Mouse (Mus musculus): ENCODE data around the gene Osbpl3. TPM values are rescaled to one million over a fixed set of nuclear protein-coding genes. Genes with fewer than 3 reads are reported as not detected.

Gene Osbpl3
- polyA plus RNA-seq, 1 experiment from 2014 or later, result 17.0 TPM

- Histone ChIP-seq H3K4me2 (replicated peaks; ENCODE audit: low read depth, low read length) (no peak overlapping the region), H3K36me3 (ENCODE audit: control insufficient read depth, insufficient read depth, low read length) (no peaks in the 10 kb centered on the region), H3K4me1 (ENCODE audit: control insufficient read depth, insufficient read depth, low read length) (peaks cover 20% of the 10 kb centered on the region; the same call in 1 of the 2 replicates), H3K27me3 (ENCODE audit: control insufficient read depth, insufficient read depth, low read length) (no peaks in the 10 kb centered on the region), H3K4me3 (ENCODE audit: low read length) (no peak overlapping the region), H3K9me3 (ENCODE audit: control insufficient read depth, low read length) (no peaks in the 10 kb centered on the region), H3K27ac (ENCODE audit: low read depth, low read length) (no peak overlapping the region), H3K9ac (ENCODE audit: low read depth, low read length) (no peak overlapping the region)
- ATAC-seq (ENCODE audit: low FRiP score, low TSS enrichment), result no peak
- WGBS, result 82% methylated on average over 12 of the region's 12 CpGs
Measured at GRCm38 (mm10) chr6:50457551-50458348, 1.7 kb upstream of the Osbpl3 start.

DNA sequence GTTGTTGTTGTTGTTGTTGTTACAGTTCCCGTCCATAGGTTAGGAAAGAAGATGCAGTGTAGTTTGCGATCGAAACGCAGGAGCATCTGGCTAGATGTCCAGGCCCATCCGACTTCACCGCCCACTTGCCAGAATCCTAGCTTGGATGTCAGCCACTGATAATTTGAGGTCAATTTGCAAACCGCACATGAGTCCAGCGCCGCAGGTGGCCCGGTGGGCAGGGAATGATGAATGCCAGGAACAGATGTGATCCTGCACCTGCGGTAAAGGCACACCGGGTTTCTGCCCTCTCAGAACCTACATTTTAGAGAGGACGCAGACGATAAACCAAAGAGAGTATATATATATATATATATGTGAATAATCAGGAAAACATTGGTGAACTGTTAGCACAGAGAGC lies 705 bp upstream of the Osbpl3 start:
- H3K36me3 ChIP-seq (ENCODE audit: control insufficient read depth, insufficient read depth, low read length), result no peaks in the 10 kb centered on the region
- H3K27me3 ChIP-seq (ENCODE audit: control insufficient read depth, insufficient read depth, low read length), result no peaks in the 10 kb centered on the region
- WGBS, result 66% methylated on average over 14 of the region's 14 CpGs
- H3K4me2 ChIP-seq (replicated peaks; ENCODE audit: low read depth, low read length), result peak overlapping the region; percentile 97; the same call in 1 of the 2 replicates
- no peak overlapping the region for H3K9ac ChIP-seq (ENCODE audit: low read depth, low read length)
- peak overlapping the region; percentile 77; the same call in 1 of the 2 replicates for H3K4me3 ChIP-seq (ENCODE audit: low read length)
- no peaks in the 10 kb centered on the region for H3K9me3 ChIP-seq (ENCODE audit: control insufficient read depth, low read length)
- H3K27ac ChIP-seq (ENCODE audit: low read depth, low read length), result no peak overlapping the region
- H3K4me1 ChIP-seq (ENCODE audit: control insufficient read depth, insufficient read depth, low read length), result peaks cover 27% of the 10 kb centered on the region; the same call in 1 of the 2 replicates
- no peak for ATAC-seq (ENCODE audit: low FRiP score, low TSS enrichment)

DNA sequence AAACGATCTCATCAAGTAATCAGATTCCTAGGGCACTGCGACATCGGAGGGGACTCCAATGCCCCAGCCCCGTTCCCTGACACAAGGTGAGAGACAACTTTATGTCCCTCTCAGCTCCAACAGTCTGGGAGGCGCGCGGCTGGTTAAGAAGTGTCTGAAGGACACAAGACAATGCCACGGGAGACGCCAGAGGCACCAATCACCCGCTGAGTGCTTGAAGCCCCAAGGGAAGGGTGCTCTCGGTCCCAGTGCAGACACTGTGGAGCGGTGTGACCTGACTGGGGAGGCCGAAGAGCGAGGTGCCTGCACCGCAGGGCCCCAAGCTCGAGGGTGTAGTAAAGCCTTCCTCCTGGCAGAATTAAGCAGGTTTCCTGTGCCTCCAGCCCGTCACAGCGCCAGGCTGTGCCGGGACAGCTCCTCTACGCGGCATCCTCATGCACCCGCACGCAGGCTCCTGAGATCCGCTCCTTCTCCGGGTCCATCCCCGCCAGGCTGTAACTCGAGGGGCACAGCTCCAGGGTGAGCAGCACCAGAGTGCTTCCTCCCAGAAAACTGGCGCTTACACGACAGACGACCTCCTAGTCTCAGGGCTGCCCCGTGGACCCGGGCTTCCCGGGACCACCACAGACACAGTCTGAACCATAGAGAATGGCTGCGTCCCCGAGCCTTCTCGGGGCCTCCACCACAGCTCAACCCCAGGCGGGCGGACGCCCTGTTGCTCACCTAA lies 736 bp downstream of the Osbpl3 start:
- ATAC-seq (ENCODE audit: low FRiP score, low TSS enrichment), result peak; percentile 67
- 0% methylated on average over 39 of the region's 39 CpGs for WGBS
- no peaks in the 10 kb centered on the region for H3K36me3 ChIP-seq (ENCODE audit: control insufficient read depth, insufficient read depth, low read length)
- no peaks in the 10 kb centered on the region for H3K27me3 ChIP-seq (ENCODE audit: control insufficient read depth, insufficient read depth, low read length)
- peak overlapping the region; percentile 83 for H3K27ac ChIP-seq (ENCODE audit: low read depth, low read length)
- H3K4me3 ChIP-seq (ENCODE audit: low read length), result peak overlapping the region; percentile 77
- H3K4me1 ChIP-seq (ENCODE audit: control insufficient read depth, insufficient read depth, low read length), result peaks cover 27% of the 10 kb centered on the region; the same call in 1 of the 2 replicates
- H3K9me3 ChIP-seq (ENCODE audit: control insufficient read depth, low read length), result no peaks in the 10 kb centered on the region
- H3K9ac ChIP-seq (ENCODE audit: low read depth, low read length), result peak overlapping the region; percentile 77
- H3K4me2 ChIP-seq (replicated peaks; ENCODE audit: low read depth, low read length), result peak overlapping the region; percentile 97

DNA sequence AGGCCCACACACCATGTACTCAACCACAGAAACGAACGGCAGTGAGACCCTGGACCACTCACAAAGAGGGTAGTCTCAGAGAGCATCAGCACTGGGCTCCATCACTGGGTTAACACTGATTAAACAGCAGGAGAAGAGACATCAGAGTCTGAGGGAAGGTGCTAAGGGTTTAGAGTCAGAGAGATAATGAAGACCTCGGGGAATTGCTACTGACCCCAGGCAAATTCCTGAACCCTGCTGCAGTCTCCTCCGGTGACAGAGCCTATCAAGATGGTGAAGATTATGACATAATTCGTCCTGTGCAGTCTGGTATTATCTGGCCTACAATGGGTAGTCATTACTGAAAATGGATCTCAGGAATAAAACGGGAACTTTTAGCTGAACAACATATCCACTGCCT lies 2.4 kb downstream of the Osbpl3 start:
- WGBS, result 63% methylated on average over 6 of the region's 6 CpGs
- no peaks in the 10 kb centered on the region for H3K27me3 ChIP-seq (ENCODE audit: control insufficient read depth, insufficient read depth, low read length)
- peaks cover 27% of the 10 kb centered on the region; the same call in 1 of the 2 replicates for H3K4me1 ChIP-seq (ENCODE audit: control insufficient read depth, insufficient read depth, low read length)
- no peaks in the 10 kb centered on the region for H3K36me3 ChIP-seq (ENCODE audit: control insufficient read depth, insufficient read depth, low read length)
- no peak overlapping the region for H3K27ac ChIP-seq (ENCODE audit: low read depth, low read length)
- no peaks in the 10 kb centered on the region for H3K9me3 ChIP-seq (ENCODE audit: control insufficient read depth, low read length)
- H3K9ac ChIP-seq (ENCODE audit: low read depth, low read length), result no peak overlapping the region
- ATAC-seq (ENCODE audit: low FRiP score, low TSS enrichment), result no peak
- H3K4me3 ChIP-seq (ENCODE audit: low read length), result no peak overlapping the region
- H3K4me2 ChIP-seq (replicated peaks; ENCODE audit: low read depth, low read length), result no peak overlapping the region

DNA sequence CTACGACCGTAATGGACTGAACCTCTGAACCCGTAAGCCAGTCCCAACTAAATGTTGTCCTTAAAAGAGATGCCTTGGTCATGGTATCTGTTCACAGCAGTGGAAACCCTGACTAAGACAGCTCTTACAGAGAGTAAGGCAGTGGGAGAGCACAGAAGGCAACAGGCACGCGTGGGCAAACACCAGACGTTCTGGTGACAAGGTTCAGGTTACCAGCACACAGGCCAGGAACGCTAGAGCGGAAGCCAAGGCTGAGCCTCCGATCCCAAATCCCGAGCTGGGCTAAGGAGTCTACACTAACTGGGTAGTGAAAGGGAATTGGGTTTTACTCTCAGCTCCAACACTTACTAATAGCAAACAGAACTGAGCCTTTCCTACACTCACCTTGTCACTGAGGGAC lies 3.8 kb downstream of the Osbpl3 start:
- no peak overlapping the region for H3K27ac ChIP-seq (ENCODE audit: low read depth, low read length)
- H3K4me3 ChIP-seq (ENCODE audit: low read length), result no peak overlapping the region
- H3K9me3 ChIP-seq (ENCODE audit: control insufficient read depth, low read length), result no peaks in the 10 kb centered on the region
- H3K27me3 ChIP-seq (ENCODE audit: control insufficient read depth, insufficient read depth, low read length), result no peaks in the 10 kb centered on the region
- peaks cover 27% of the 10 kb centered on the region; the same call in 1 of the 2 replicates for H3K4me1 ChIP-seq (ENCODE audit: control insufficient read depth, insufficient read depth, low read length)
- no peak overlapping the region for H3K4me2 ChIP-seq (replicated peaks; ENCODE audit: low read depth, low read length)
- WGBS, result 78% methylated on average over 10 of the region's 10 CpGs
- ATAC-seq (ENCODE audit: low FRiP score, low TSS enrichment), result no peak
- no peaks in the 10 kb centered on the region for H3K36me3 ChIP-seq (ENCODE audit: control insufficient read depth, insufficient read depth, low read length)
- H3K9ac ChIP-seq (ENCODE audit: low read depth, low read length), result no peak overlapping the region

DNA sequence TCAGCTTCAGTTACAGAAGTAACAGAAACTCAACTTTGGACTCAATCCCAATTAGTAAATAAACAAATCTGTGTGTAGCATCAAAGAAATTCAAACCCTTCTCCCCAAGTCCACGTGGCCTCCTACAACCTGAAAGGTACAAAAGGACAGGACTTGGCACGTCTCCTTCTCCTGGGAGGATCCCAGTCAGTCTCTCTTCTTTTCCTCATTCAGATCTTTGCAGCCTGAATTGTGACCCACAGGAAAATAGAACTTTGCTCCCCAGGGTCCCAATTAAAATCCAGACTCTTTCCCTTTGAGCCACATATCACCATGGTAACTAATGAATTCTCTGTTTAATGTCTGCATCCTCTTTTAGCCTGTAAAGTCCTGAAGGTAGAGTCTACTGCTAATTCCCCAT lies 10.4 kb downstream of the Osbpl3 start:
- WGBS, result 48% methylated on average over 2 of the region's 2 CpGs
- H3K27me3 ChIP-seq (ENCODE audit: control insufficient read depth, insufficient read depth, low read length), result no peaks in the 10 kb centered on the region
- H3K4me1 ChIP-seq (ENCODE audit: control insufficient read depth, insufficient read depth, low read length), result no peaks in the 10 kb centered on the region
- no peaks in the 10 kb centered on the region for H3K36me3 ChIP-seq (ENCODE audit: control insufficient read depth, insufficient read depth, low read length)
- no peak overlapping the region for H3K9ac ChIP-seq (ENCODE audit: low read depth, low read length)
- no peak for ATAC-seq (ENCODE audit: low FRiP score, low TSS enrichment)
- no peak overlapping the region for H3K27ac ChIP-seq (ENCODE audit: low read depth, low read length)
- no peaks in the 10 kb centered on the region for H3K9me3 ChIP-seq (ENCODE audit: control insufficient read depth, low read length)
- no peak overlapping the region for H3K4me3 ChIP-seq (ENCODE audit: low read length)
- H3K4me2 ChIP-seq (replicated peaks; ENCODE audit: low read depth, low read length), result no peak overlapping the region

GRCm38 (mm10) chr6:50440966-50441862 lies 14.8 kb downstream of the Osbpl3 start:
- Histone ChIP-seq H3K9me3 (ENCODE audit: control insufficient read depth, low read length) (no peaks in the 10 kb centered on the region), H3K4me2 (replicated peaks; ENCODE audit: low read depth, low read length) (no peak overlapping the region), H3K27me3 (ENCODE audit: control insufficient read depth, insufficient read depth, low read length) (no peaks in the 10 kb centered on the region), H3K4me1 (ENCODE audit: control insufficient read depth, insufficient read depth, low read length) (no peaks in the 10 kb centered on the region), H3K4me3 (ENCODE audit: low read length) (no peak overlapping the region), H3K9ac (ENCODE audit: low read depth, low read length) (no peak overlapping the region), H3K36me3 (ENCODE audit: control insufficient read depth, insufficient read depth, low read length) (no peaks in the 10 kb centered on the region), H3K27ac (ENCODE audit: low read depth, low read length) (no peak overlapping the region)
- no peak for ATAC-seq (ENCODE audit: low FRiP score, low TSS enrichment)
- WGBS, result 84% methylated on average over 5 of the region's 5 CpGs

DNA sequence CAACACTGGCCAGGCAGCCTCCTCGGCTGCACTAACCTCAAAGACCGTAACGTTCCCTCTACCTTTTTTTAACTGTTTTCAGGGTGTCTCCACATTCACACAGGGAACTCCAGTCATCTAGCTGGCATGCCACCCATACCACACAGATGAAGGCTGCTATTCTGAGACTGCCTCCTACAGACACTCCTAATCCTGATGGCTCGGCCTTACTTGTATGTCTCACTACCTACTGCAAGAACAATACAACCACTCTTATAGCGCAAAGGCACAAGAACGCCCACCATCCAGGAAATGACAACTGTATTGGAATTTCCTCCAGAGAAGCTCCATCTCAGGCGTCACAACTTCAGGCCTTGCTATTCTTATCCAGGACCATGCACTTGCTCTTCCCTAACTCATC lies 15.8 kb downstream of the Osbpl3 start:
- Histone ChIP-seq H3K27me3 (ENCODE audit: control insufficient read depth, insufficient read depth, low read length) (no peaks in the 10 kb centered on the region), H3K36me3 (ENCODE audit: control insufficient read depth, insufficient read depth, low read length) (no peaks in the 10 kb centered on the region), H3K4me1 (ENCODE audit: control insufficient read depth, insufficient read depth, low read length) (no peaks in the 10 kb centered on the region), H3K4me2 (replicated peaks; ENCODE audit: low read depth, low read length) (no peak overlapping the region), H3K9me3 (ENCODE audit: control insufficient read depth, low read length) (no peaks in the 10 kb centered on the region), H3K27ac (ENCODE audit: low read depth, low read length) (no peak overlapping the region), H3K4me3 (ENCODE audit: low read length) (no peak overlapping the region), H3K9ac (ENCODE audit: low read depth, low read length) (no peak overlapping the region)
- no peak for ATAC-seq (ENCODE audit: low FRiP score, low TSS enrichment)
- WGBS, result 95% methylated on average over 7 of the region's 7 CpGs

Measured in kidney, embryonic 14.5 days (tissue).